Mouse (Mus musculus) olfactory bulb, adult 2 months (tissue): Measurements from ENCODE around the gene Acvrl1.

Source experiments
- CTCF ChIP-seq: fragments of 200-500 bp; IDR thresholded peaks from 2 replicates; pipeline ENCODE4 v1.5.1; 2012; ENCODE audit warnings: low read depth, mild to moderate bottlenecking, low read length, moderate library complexity; ENCODE audit not compliant: insufficient read depth
- POLR2A ChIP-seq: fragments of 200-500 bp; IDR thresholded peaks from 2 replicates; pipeline ENCODE4 v1.6.1; 2012; ENCODE audit warnings: mild to moderate bottlenecking, low read depth, low read length, moderate library complexity; ENCODE audit not compliant: insufficient read depth

- TF ChIP-seq CTCF (no peak), POLR2A (no peak)
Observed at GRCm38 (mm10) chr15:101139885-101140284, 11.6 kb downstream of the Acvrl1 start.
